ENCODE assay signal across 20 mouse cellular contexts in genomic region chr2:93345663-93346268, GRCm38 (mm10). TPM values are rescaled to one million over a fixed set of nuclear protein-coding genes. Genes with fewer than 3 reads are reported as not detected.
DNase-seq lines count a peak whose midpoint lies in the region; ATAC-seq and TF ChIP-seq lines count a peak whose summit lies in the region.
"Had no signal": no experiment of that assay in that cellular context is flagged by ENCODE, and none has a peak within 500 bp of the region (broad histone marks: within the 10 kb centered on the region; RNA-seq: fewer than 3 reads in every experiment).

No protein-coding gene starts in this region.

- no peak for TF ChIP-seq POLR2A in MEL (IDR thresholded peaks at IDR 0.05; ENCODE audit: control insufficient read depth in 1 of 2, insufficient read depth in 1 of 2, low read depth in 1 of 2, low read length in 2 of 2, poor library complexity in 1 of 2)

- no peak for DNase-seq in heart, embryonic 10.5 days (ENCODE audit: low spot score)
- DNase-seq in heart, postnatal 4 days, result no peak
- no peak for DNase-seq in kidney, adult 18-20 months
- DNase-seq in MEL (ENCODE audit: low read depth, low spot score), result peak; percentile 81
- no peak for DNase-seq in left cerebral cortex, adult 2 months (ENCODE audit: extremely low spot score in 1 of 2, low spot score in 2 of 2)
- DNase-seq in right cerebral cortex, postnatal 4 days, result no peak
- DNase-seq: cerebellum, adult 18-20 months; cerebellum, postnatal 25 days; kidney, adult 9 months; right cerebral cortex, postnatal 14 days; thymus, adult 18-20 months; thymus, postnatal 4 days had no signal

- WGBS in heart, embryonic 10.5 days, result 26% methylated on average over 5 of the region's 5 CpGs
- 46% methylated on average over 5 of the region's 5 CpGs for WGBS in kidney, embryonic 16.5 days

- H3K4me1 ChIP-seq in heart, embryonic 10.5 days, result peaks cover 29% of the 10 kb centered on the region
- no peaks in the 10 kb centered on the region for H3K4me1 ChIP-seq in kidney, embryonic 16.5 days (ENCODE audit: insufficient read depth, low read length)
- peaks cover 16 to 38% of the 10 kb centered on the region in 2 experiments for H3K4me1 ChIP-seq in MEL (ENCODE audit: control insufficient read depth in 1 of 2, insufficient read depth in 2 of 2, low read length in 2 of 2)
- H3K4me1 ChIP-seq: hindbrain, embryonic 12.5 days; limb, embryonic 15.5 days; midbrain, embryonic 15.5 days had no signal

- H3K9ac ChIP-seq in kidney, embryonic 16.5 days (replicated peaks; ENCODE audit: low read length), result no peak overlapping the region
- peak overlapping the region; percentile 39 for H3K9ac ChIP-seq in MEL (ENCODE audit: control insufficient read depth, low read depth, low read length, poor library complexity, severe bottlenecking)
- H3K9ac ChIP-seq: hindbrain, embryonic 12.5 days; limb, embryonic 15.5 days; lung, embryonic 14.5 days; midbrain, embryonic 15.5 days had no signal

- H3K79me2 ChIP-seq in MEL (ENCODE audit: control insufficient read depth, insufficient read depth, low read length, poor library complexity), result no peaks in the 10 kb centered on the region

- intact Hi-C loops in left cerebral cortex, adult 2 months (cut with DNase I), result no loop called here

- ATAC-seq in kidney, embryonic 16.5 days (ENCODE audit: low FRiP score, low TSS enrichment), result no peak
- ATAC-seq in megakaryocyte, adult 5-6 weeks (ENCODE audit: poor library complexity, severe bottlenecking), result peak; percentile 30; the same call in 1 of the 2 replicates
- ATAC-seq: midbrain, embryonic 15.5 days had no signal

- no peaks in the 10 kb centered on the region for H3K27me3 ChIP-seq in heart, embryonic 10.5 days (ENCODE audit: insufficient read depth, poor library complexity, severe bottlenecking)
- H3K27me3 ChIP-seq in kidney, embryonic 16.5 days (ENCODE audit: insufficient read depth, low read length), result no peaks in the 10 kb centered on the region
- no peaks in the 10 kb centered on the region for H3K27me3 ChIP-seq in MEL (ENCODE audit: control insufficient read depth in 1 of 2, insufficient read depth in 2 of 2, low read length in 2 of 2)
- H3K27me3 ChIP-seq: hindbrain, embryonic 12.5 days; limb, embryonic 15.5 days; midbrain, embryonic 15.5 days had no signal

- no peak for TF ChIP-seq CTCF in MEL (IDR thresholded peaks at IDR 0.05 in 2 of 3, conservative IDR thresholded peaks at IDR 0.05 in 1 of 3; ENCODE audit: control insufficient read depth in 1 of 3, insufficient read depth in 1 of 3, low read depth in 2 of 3, low read length in 3 of 3, poor library complexity in 1 of 3, severe bottlenecking in 1 of 3)
- no peak for TF ChIP-seq CTCF in left cerebral cortex, adult 2 months (IDR thresholded peaks at IDR 0.05)

- no peaks in the 10 kb centered on the region for H3K36me3 ChIP-seq in heart, embryonic 10.5 days
- no peaks in the 10 kb centered on the region for H3K36me3 ChIP-seq in kidney, embryonic 16.5 days (ENCODE audit: insufficient read depth, low read length)
- H3K36me3 ChIP-seq in MEL (ENCODE audit: control insufficient read depth in 1 of 2, insufficient read depth in 2 of 2, low read length in 2 of 2), result peaks cover 0 to 28% of the 10 kb centered on the region in 2 experiments; a peak in 2 of 4 replicates
- H3K36me3 ChIP-seq: hindbrain, embryonic 12.5 days; limb, embryonic 15.5 days; midbrain, embryonic 15.5 days had no signal

- peak; percentile 83 to 89 for TF ChIP-seq EP300 in MEL (IDR thresholded peaks at IDR 0.05; ENCODE audit: low read depth in 1 of 2, low read length in 2 of 2)

- H3K27ac ChIP-seq in heart, embryonic 10.5 days, result peak overlapping the region; percentile 77; the same call in 1 of the 2 replicates
- 0 out of 2 replicates have a peak overlapping the region, but pooled peaks have one; percentile 2 for H3K27ac ChIP-seq in kidney, embryonic 16.5 days (ENCODE audit: low read length)
- peak overlapping the region; percentile 80 for H3K27ac ChIP-seq in MEL (ENCODE audit: control insufficient read depth, low read depth, low read length)
- no peak overlapping the region for H3K27ac ChIP-seq in left cerebral cortex, adult 2 months
- H3K27ac ChIP-seq: hindbrain, embryonic 12.5 days; limb, embryonic 15.5 days; macrophage; midbrain, embryonic 15.5 days had no signal

- no peak overlapping the region for H3K4me3 ChIP-seq in heart, embryonic 10.5 days
- H3K4me3 ChIP-seq in kidney, embryonic 16.5 days (ENCODE audit: low read length), result no peak overlapping the region
- peak overlapping the region; percentile 3 to 33 for H3K4me3 ChIP-seq in MEL (ENCODE audit: control insufficient read depth in 1 of 2, insufficient read depth in 1 of 2, low read depth in 2 of 2, low read length in 2 of 2)
- no peak overlapping the region for H3K4me3 ChIP-seq in left cerebral cortex, adult 2 months
- H3K4me3 ChIP-seq: hindbrain, embryonic 12.5 days; limb, embryonic 15.5 days; midbrain, embryonic 15.5 days; myocyte had no signal

- no peaks in the 10 kb centered on the region for H3K9me3 ChIP-seq in heart, embryonic 10.5 days
- H3K9me3 ChIP-seq in kidney, embryonic 16.5 days (ENCODE audit: low read length), result no peaks in the 10 kb centered on the region
- H3K9me3 ChIP-seq in MEL (replicated peaks; ENCODE audit: insufficient read depth, low read length), result no peaks in the 10 kb centered on the region
- H3K9me3 ChIP-seq: hindbrain, embryonic 12.5 days; limb, embryonic 15.5 days; midbrain, embryonic 15.5 days had no signal

- H3K4me2 ChIP-seq in kidney, embryonic 16.5 days (replicated peaks; ENCODE audit: low read depth, low read length), result no peak overlapping the region
- H3K4me2 ChIP-seq: hindbrain, embryonic 12.5 days; limb, embryonic 15.5 days; lung, embryonic 14.5 days; midbrain, embryonic 15.5 days had no signal

- no peak for TF ChIP-seq RAD21 in MEL (IDR thresholded peaks at IDR 0.05; ENCODE audit: low read depth, low read length)

TF ChIP-seq in MEL, 35 proteins besides CTCF, POLR2A, EP300 and RAD21 (continues in another document):
- TF ChIP-seq ZKSCAN1 (IDR thresholded peaks at IDR 0.05; ENCODE audit: low read depth, low read length) (no peak), CHD1 (IDR thresholded peaks at IDR 0.05; ENCODE audit: low read depth, low read length) (no peak), MYC (IDR thresholded peaks at IDR 0.05; ENCODE audit: low read depth, low read length) (no peak; the same call in 1 of the 2 replicates), CHD2 (IDR thresholded peaks at IDR 0.05; ENCODE audit: low read length) (no peak), ZC3H11A (IDR thresholded peaks at IDR 0.05; ENCODE audit: low read depth, low read length) (no peak), GABPA (IDR thresholded peaks at IDR 0.05; ENCODE audit: low read depth, low read length) (0 out of 2 replicates have a peak, but pooled peaks have one; percentile 16), MAZ (IDR thresholded peaks at IDR 0.05; ENCODE audit: low read depth, low read length) (peak; percentile 80), KAT2A (conservative IDR thresholded peaks at IDR 0.05; ENCODE audit: low read depth, low read length) (no peak), HCFC1 (IDR thresholded peaks at IDR 0.05; ENCODE audit: low read depth, low read length) (peak; percentile 62), USF2 (IDR thresholded peaks at IDR 0.05; ENCODE audit: borderline replicate concordance in 1 of 2, insufficient read depth in 1 of 2, low read depth in 1 of 2, low read length in 2 of 2) (no peak), ZMIZ1 (IDR thresholded peaks at IDR 0.05; ENCODE audit: low read depth, low read length) (no peak), JUND (IDR thresholded peaks at IDR 0.05; ENCODE audit: low read depth, low read length) (0 out of 2 replicates have a peak, but pooled peaks have one; percentile 29), MAFK (IDR thresholded peaks at IDR 0.05; ENCODE audit: borderline replicate concordance, low read depth, low read length) (0 out of 2 replicates have a peak, but pooled peaks have one; percentile 7), E2F4 (IDR thresholded peaks at IDR 0.05; ENCODE audit: borderline replicate concordance, low read depth, low read length) (no peak), NELFE (IDR thresholded peaks at IDR 0.05; ENCODE audit: low read depth, low read length) (peak; percentile 10; the same call in 1 of the 2 replicates), ETS1 (IDR thresholded peaks at IDR 0.05; ENCODE audit: low read depth, low read length) (peak; percentile 69), TCF12 (IDR thresholded peaks at IDR 0.05; ENCODE audit: low read depth, low read length) (peak; percentile 85), POLR2AphosphoS2 (IDR thresholded peaks at IDR 0.05; ENCODE audit: low read length) (no peak), TAL1 (IDR thresholded peaks at IDR 0.05; ENCODE audit: low read length) (peak; percentile 71), NRF1 (IDR thresholded peaks at IDR 0.05; ENCODE audit: insufficient read depth, low read depth, low read length, poor library complexity, severe bottlenecking) (no peak), POLR2AphosphoS5 (IDR thresholded peaks at IDR 0.05; ENCODE audit: borderline replicate concordance, low read depth, low read length) (no peak), MYB (IDR thresholded peaks at IDR 0.05; ENCODE audit: low read depth, low read length) (no peak), MAX (IDR thresholded peaks at IDR 0.05; ENCODE audit: low read length) (no peak), TBP (IDR thresholded peaks at IDR 0.05; ENCODE audit: low read depth, low read length) (no peak; the same call in 1 of the 2 replicates), RCOR1 (IDR thresholded peaks at IDR 0.05; ENCODE audit: low read depth, low read length) (peak; percentile 72), ELF1 (IDR thresholded peaks at IDR 0.05; ENCODE audit: low read depth, low read length) (no peak), SMC3 (IDR thresholded peaks at IDR 0.05; ENCODE audit: low read depth, low read length) (no peak), MEF2A (IDR thresholded peaks at IDR 0.05; ENCODE audit: extremely low read depth, insufficient replicate concordance, low read depth, low read length, poor library complexity, severe bottlenecking) (no peak), ZNF384 (IDR thresholded peaks at IDR 0.05; ENCODE audit: low read depth, low read length) (no peak)

RNA-seq across cellular contexts. Expression of gene Tspan18, which starts 11.5 kb away (rescaled TPM):
- polyA plus RNA-seq in heart, embryonic 10.5 days (2016; fragmentation: Nextera tagmentation; extraction: Ambion mirVana), result 64.2 and 67.0 TPM in 2 replicates
- total RNA-seq in heart, postnatal 4 days (2021), result 10 to 100 TPM; 60.2 to 64.7 TPM
- polyA plus RNA-seq in kidney, embryonic 16.5 days (2015; fragmentation: Nextera tagmentation; extraction: Ambion mirVana), result 35.0 and 47.0 TPM in 2 replicates
- 1.5 and 2.2 TPM in 2 replicates for total RNA-seq in MEL (2012; rRNA removed)
- polyA plus RNA-seq in MEL (2012; ENCODE audit: insufficient read depth in 1 of 2, insufficient read length in 2 of 2, low read depth in 1 of 2, low replicate concordance in 2 of 2, missing spikeins in 1 of 2), result 1 to 10 TPM in 1 of 2 experiments, not detected in 1; 4.4 TPM
- 0.20 TPM in 1 of 2 replicates, not detected in the other for total RNA-seq in megakaryocyte, adult 5-6 weeks (2015)
- total RNA-seq in megakaryocyte, adult 5-6 weeks (2017), result 0.12 TPM in 1 of 2 replicates, not detected in the other
- total RNA-seq in left cerebral cortex, adult 2 months (2021), result 1 to 10 TPM; 1.5 to 3.0 TPM

Comparison
In these comparisons a context has a peak if more than half of its experiments do, and no peak if none do; other contexts are left out.
1. H3K4me3 ChIP-seq: peak in MEL (2 of 2); none in heart, embryonic 10.5 days (single experiment), kidney, embryonic 16.5 days (single experiment) and left cerebral cortex, adult 2 months (single experiment).
2. RNA of gene Tspan18, which starts 11.5 kb away (total RNA-seq): 60.2 to 64.7 TPM in heart, postnatal 4 days; 1.5 to 3.0 TPM in left cerebral cortex, adult 2 months, 1.5 to 2.2 TPM in MEL and 0.12 to 0.20 TPM in megakaryocyte, adult 5-6 weeks; every median in the first group is over 10 times any median in the second.